Mouse (Mus musculus) olfactory bulb, adult 2 months (tissue): ENCODE data around the gene Igsf10.

ENCODE experiments used
- CTCF ChIP-seq: fragments of 200-500 bp; IDR thresholded peaks from 2 replicates; pipeline ENCODE4 v1.5.1; 2012; ENCODE audit warnings: low read depth, mild to moderate bottlenecking, low read length, moderate library complexity; ENCODE audit not compliant: insufficient read depth
- POLR2A ChIP-seq: fragments of 200-500 bp; IDR thresholded peaks from 2 replicates; pipeline ENCODE4 v1.6.1; 2012; ENCODE audit warnings: mild to moderate bottlenecking, low read depth, low read length, moderate library complexity; ENCODE audit not compliant: insufficient read depth

- TF ChIP-seq CTCF (no peak), POLR2A (no peak)
These were observed 39.2 kb downstream of the Igsf10 start for GRCm38 (mm10) chr3:59304944-59305343.
